Mouse (Mus musculus) lung, postnatal 0 days (tissue): ENCODE results near the gene Fnbp1l.
A peak's percentile ranks its signal among the peaks of the same experiment; 100 is the strongest.

Experiments used
- CTCF ChIP-seq: IDR thresholded peaks from 2 replicates; pipeline ENCODE4 v1.5.1; 2016; ENCODE audit warnings: antibody characterized with exemption, mild to moderate bottlenecking
- EP300 ChIP-seq: IDR thresholded peaks from 2 replicates; pipeline ENCODE4 v1.6.1; 2016; ENCODE audit warnings: antibody characterized with exemption, mild to moderate bottlenecking, control low read depth

- TF ChIP-seq CTCF = no peak
- peak; percentile 47; the same call in 1 of the 2 replicates for TF ChIP-seq EP300
Observed at GRCm38 (mm10) chr3:122551174-122551573, 68.3 kb downstream of the Fnbp1l start.
